Comparison of ENCODE assay signal across 11 mouse cellular contexts in genomic region chr3:68282844-68283594, GRCm38 (mm10).
DNase-seq lines count a peak whose midpoint lies in the region; ATAC-seq and TF ChIP-seq lines count a peak whose summit lies in the region.
"Had no signal": no experiment of that assay in that cellular context is flagged by ENCODE, and none has a peak within 500 bp of the region (broad histone marks: within the 10 kb centered on the region; RNA-seq: fewer than 3 reads in every experiment).

No protein-coding gene starts in this region.

- H3K9me3 ChIP-seq in midbrain, embryonic 13.5 days = no peaks in the 10 kb centered on the region
- no peaks in the 10 kb centered on the region for H3K9me3 ChIP-seq in midbrain, embryonic 10.5 days (replicated peaks)
- no peaks in the 10 kb centered on the region for H3K9me3 ChIP-seq in hindbrain, embryonic 15.5 days
- no peaks in the 10 kb centered on the region for H3K9me3 ChIP-seq in stomach, postnatal 0 days (ENCODE audit: control insufficient read depth, low read length)

- no peak for TF ChIP-seq EP300 in stomach, postnatal 0 days (optimal IDR thresholded peaks at IDR 0.05)

- H3K4me2 ChIP-seq in midbrain, embryonic 13.5 days (replicated peaks) = peak overlapping the region; percentile 9; the same call in 1 of the 2 replicates
- H3K4me2 ChIP-seq in hindbrain, embryonic 15.5 days = peak overlapping the region; percentile 36
- H3K4me2 ChIP-seq in stomach, postnatal 0 days (replicated peaks; ENCODE audit: low read depth) = peak overlapping the region; percentile 28

- WGBS in midbrain, embryonic 13.5 days = 36% methylated on average over 7 of the region's 7 CpGs
- WGBS in midbrain, embryonic 10.5 days = 73% methylated on average over 7 of the region's 7 CpGs
- 22% methylated on average over 7 of the region's 7 CpGs for WGBS in hindbrain, embryonic 15.5 days
- 28% methylated on average over 7 of the region's 7 CpGs for WGBS in stomach, postnatal 0 days

- no peak for DNase-seq in midbrain, embryonic 10.5 days (ENCODE audit: low spot score)
- DNase-seq in lung, postnatal 4 days = peak; percentile 8 to 34
- DNase-seq in stomach, postnatal 0 days (ENCODE audit: low spot score) = no peak
- DNase-seq in adrenal gland, postnatal 36 days = no peak
- no peak for DNase-seq in spleen, adult 12 weeks (ENCODE audit: low spot score)
- DNase-seq in frontal cortex, postnatal 10 days (ENCODE audit: low spot score in 2 of 2) = no peak
- DNase-seq: adrenal gland, adult 8-10 months; kidney, adult 2 months; liver had no signal

- peaks cover 11% of the 10 kb centered on the region for H3K4me1 ChIP-seq in midbrain, embryonic 13.5 days (replicated peaks)
- H3K4me1 ChIP-seq in midbrain, embryonic 10.5 days = no peaks in the 10 kb centered on the region
- peaks cover 14% of the 10 kb centered on the region for H3K4me1 ChIP-seq in hindbrain, embryonic 15.5 days (replicated peaks)
- H3K4me1 ChIP-seq in stomach, postnatal 0 days (replicated peaks; ENCODE audit: control insufficient read depth, insufficient read depth) = no peaks in the 10 kb centered on the region

- no peak overlapping the region for H3K4me3 ChIP-seq in midbrain, embryonic 13.5 days (replicated peaks)
- no peak overlapping the region for H3K4me3 ChIP-seq in midbrain, embryonic 10.5 days
- no peak overlapping the region for H3K4me3 ChIP-seq in hindbrain, embryonic 15.5 days
- no peak overlapping the region for H3K4me3 ChIP-seq in stomach, postnatal 0 days (ENCODE audit: low read depth, low read length)

- H3K9ac ChIP-seq in midbrain, embryonic 13.5 days (replicated peaks) = no peak overlapping the region
- H3K9ac ChIP-seq in hindbrain, embryonic 15.5 days = no peak overlapping the region
- no peak overlapping the region for H3K9ac ChIP-seq in stomach, postnatal 0 days (ENCODE audit: low read length)

- 0 out of 2 replicates have a peak overlapping the region, but pooled peaks have one; percentile 39 for H3K27ac ChIP-seq in midbrain, embryonic 13.5 days
- H3K27ac ChIP-seq in midbrain, embryonic 10.5 days (replicated peaks) = no peak overlapping the region
- H3K27ac ChIP-seq in hindbrain, embryonic 15.5 days (replicated peaks) = peak overlapping the region; percentile 53
- H3K27ac ChIP-seq in stomach, postnatal 0 days (replicated peaks) = no peak overlapping the region

- no peaks in the 10 kb centered on the region for H3K27me3 ChIP-seq in midbrain, embryonic 13.5 days
- H3K27me3 ChIP-seq in midbrain, embryonic 10.5 days (ENCODE audit: low read depth, poor library complexity, severe bottlenecking) = no peaks in the 10 kb centered on the region
- no peaks in the 10 kb centered on the region for H3K27me3 ChIP-seq in hindbrain, embryonic 15.5 days
- no peaks in the 10 kb centered on the region for H3K27me3 ChIP-seq in stomach, postnatal 0 days (ENCODE audit: control insufficient read depth, insufficient read depth, low read length)

- no peaks in the 10 kb centered on the region for H3K36me3 ChIP-seq in midbrain, embryonic 13.5 days
- H3K36me3 ChIP-seq in midbrain, embryonic 10.5 days = no peaks in the 10 kb centered on the region
- H3K36me3 ChIP-seq in hindbrain, embryonic 15.5 days = no peaks in the 10 kb centered on the region
- H3K36me3 ChIP-seq in stomach, postnatal 0 days (ENCODE audit: control insufficient read depth, insufficient read depth, low read length) = no peaks in the 10 kb centered on the region

- 0 out of 2 replicates have a peak, but pooled peaks have one; percentile 48 for ATAC-seq in midbrain, embryonic 13.5 days
- ATAC-seq in hindbrain, embryonic 15.5 days (ENCODE audit: low FRiP score, low read depth) = peak; percentile 79; the same call in 1 of the 2 replicates
- ATAC-seq in stomach, postnatal 0 days (ENCODE audit: low FRiP score, low TSS enrichment) = no peak; the same call in 1 of the 2 replicates

- TF ChIP-seq CTCF in stomach, postnatal 0 days (IDR thresholded peaks at IDR 0.05; ENCODE audit: low read depth) = no peak

Comparison
In these comparisons a context has a peak if more than half of its experiments do, and no peak if none do; other contexts are left out.
1. H3K27ac ChIP-seq: peak in midbrain, embryonic 13.5 days (single experiment) and hindbrain, embryonic 15.5 days (single experiment); none in midbrain, embryonic 10.5 days (single experiment) and stomach, postnatal 0 days (single experiment).
2. DNase-seq: peak in lung, postnatal 4 days (2 of 2); none in midbrain, embryonic 10.5 days (single experiment), stomach, postnatal 0 days (single experiment), adrenal gland, postnatal 36 days (0 of 2), spleen, adult 12 weeks (single experiment) and frontal cortex, postnatal 10 days (0 of 2).
3. Peak in every context shown above with its lines, with median percentiles within 50 percentile points of each other: H3K4me2 ChIP-seq.